Mouse (Mus musculus): ENCODE data around the gene Styk1. TPM values are rescaled to one million over a fixed set of nuclear protein-coding genes. Genes with fewer than 3 reads are reported as not detected.
A peak's percentile ranks its signal among the peaks of the same experiment; 100 is the strongest.

Styk1 gene
- total RNA-seq (2014; rRNA removed) (3.0 and 3.2 TPM in 2 replicates), polyA plus RNA-seq (2015; fragmentation: Nextera tagmentation; extraction: Ambion mirVana) (4.3 and 5.1 TPM in 2 replicates)

DNA sequence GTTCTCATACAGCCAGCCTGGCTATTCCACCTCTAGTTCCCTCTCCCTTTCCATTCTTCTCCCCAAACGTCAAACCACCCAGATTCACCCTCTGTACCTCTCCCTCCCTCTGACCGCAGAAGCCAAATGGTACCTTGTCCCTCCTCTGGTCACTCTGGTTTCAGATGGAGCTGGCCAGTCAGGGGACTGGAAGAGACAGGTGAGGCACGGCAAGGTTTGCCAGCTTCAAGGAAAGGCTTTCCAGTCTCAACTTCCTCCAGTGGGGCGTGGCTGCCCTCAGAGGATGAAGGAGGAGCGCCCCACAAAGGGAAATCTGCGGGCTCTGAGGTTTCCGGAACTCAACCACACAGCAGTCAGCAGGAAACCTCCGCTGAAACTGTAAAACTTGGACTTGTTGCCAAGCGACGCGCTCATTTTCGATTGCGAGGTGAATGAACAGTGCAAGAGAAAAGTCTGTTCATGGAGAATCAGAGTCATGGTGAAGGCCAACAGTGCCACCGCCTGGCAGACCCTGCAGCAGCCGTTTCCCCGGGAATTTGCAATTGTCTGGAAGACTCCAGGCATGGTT, at the start of gene Styk1:
Gene Styk1, minus strand, starts transcription at position 246 of the 568 bp plus-strand sequence.
- TF ChIP-seq CTCF (IDR thresholded peaks at IDR 0.05; ENCODE audit: low read depth), result peak; percentile 90
- no peaks in the 10 kb centered on the region for H3K36me3 ChIP-seq (ENCODE audit: insufficient read depth, low read length)
- peak within 1 kb of the TSS; percentile 43 for H3K9ac ChIP-seq (replicated peaks; ENCODE audit: low read length)
- no peaks in the 10 kb centered on the region for H3K27me3 ChIP-seq (ENCODE audit: insufficient read depth, low read length)
- H3K9me3 ChIP-seq (ENCODE audit: low read length), result no peaks in the 10 kb centered on the region
- peak; percentile 94 for ATAC-seq
- no peak within 1 kb of the TSS for H3K27ac ChIP-seq
- DNase-seq (ENCODE audit: low spot score), result peak; percentile 92
- no peaks in the 10 kb centered on the region for H3K4me1 ChIP-seq (ENCODE audit: insufficient read depth, low read length)
- under 1% methylated on average over 16 of the region's 16 CpGs for WGBS
- H3K4me3 ChIP-seq (ENCODE audit: low read length), result peak within 1 kb of the TSS; percentile 46
- H3K4me2 ChIP-seq (ENCODE audit: low read depth, low read length), result peak within 1 kb of the TSS; percentile 71

DNA sequence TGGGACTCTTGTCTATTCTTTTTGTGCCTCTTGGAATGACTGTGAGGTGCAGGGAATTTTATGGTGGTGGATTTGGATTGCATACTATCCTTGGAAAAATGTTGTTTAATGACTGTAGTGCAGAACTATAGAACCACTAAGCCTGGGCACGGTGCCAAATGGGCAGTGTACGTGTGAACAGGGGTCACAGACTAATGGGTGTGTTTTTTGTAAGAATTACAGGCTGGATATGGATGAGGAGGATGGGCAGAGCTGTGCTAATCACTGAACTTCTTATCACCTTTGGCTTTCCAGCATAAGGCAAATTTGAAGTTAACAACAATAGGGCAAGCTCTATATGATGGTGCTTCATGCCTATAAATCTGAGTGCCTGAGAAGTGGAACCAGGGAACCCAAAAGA, 49.6 kb upstream of the Styk1 start:
- WGBS, result 57% methylated on average over 2 of the region's 2 CpGs
- ATAC-seq (no peak), DNase-seq (ENCODE audit: low spot score) (no peak)
- no peak overlapping the region for H3K27ac ChIP-seq
- H3K36me3 ChIP-seq (ENCODE audit: insufficient read depth, low read length), result no peaks in the 10 kb centered on the region
- H3K4me3 ChIP-seq (ENCODE audit: low read length), result no peak overlapping the region
- no peaks in the 10 kb centered on the region for H3K27me3 ChIP-seq (ENCODE audit: insufficient read depth, low read length)
- no peak overlapping the region for H3K9ac ChIP-seq (replicated peaks; ENCODE audit: low read length)
- no peak for TF ChIP-seq CTCF (IDR thresholded peaks at IDR 0.05; ENCODE audit: low read depth)
- no peaks in the 10 kb centered on the region for H3K9me3 ChIP-seq (ENCODE audit: low read length)
- H3K4me1 ChIP-seq (ENCODE audit: insufficient read depth, low read length), result no peaks in the 10 kb centered on the region
- no peak overlapping the region for H3K4me2 ChIP-seq (ENCODE audit: low read depth, low read length)

DNA sequence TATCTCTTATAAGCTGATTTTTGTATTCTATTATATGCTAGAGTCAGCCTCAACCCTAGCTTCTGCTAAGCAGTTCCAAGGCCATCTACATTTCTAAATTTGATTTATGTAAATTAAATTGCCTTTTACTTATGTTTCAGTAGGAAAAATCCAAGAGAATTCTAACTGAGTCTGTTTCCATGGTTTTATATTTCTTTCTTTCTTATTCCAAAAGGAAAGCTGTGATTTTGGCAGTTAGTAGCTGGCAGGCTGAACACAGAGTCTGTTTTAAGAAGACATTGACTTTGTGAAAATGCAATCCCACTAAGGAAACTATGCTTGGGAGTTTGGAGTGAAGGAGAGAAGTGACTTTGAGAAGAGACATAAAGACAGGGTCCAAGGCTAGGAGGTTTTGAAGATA, 49.2 kb upstream of the Styk1 start:
- Histone ChIP-seq H3K4me2 (ENCODE audit: low read depth, low read length) (no peak overlapping the region), H3K4me3 (ENCODE audit: low read length) (no peak overlapping the region), H3K9me3 (ENCODE audit: low read length) (no peaks in the 10 kb centered on the region), H3K36me3 (ENCODE audit: insufficient read depth, low read length) (no peaks in the 10 kb centered on the region), H3K27me3 (ENCODE audit: insufficient read depth, low read length) (no peaks in the 10 kb centered on the region), H3K27ac (no peak overlapping the region), H3K4me1 (ENCODE audit: insufficient read depth, low read length) (no peaks in the 10 kb centered on the region), H3K9ac (replicated peaks; ENCODE audit: low read length) (no peak overlapping the region)
- no peak for DNase-seq (ENCODE audit: low spot score)
- TF ChIP-seq CTCF (IDR thresholded peaks at IDR 0.05; ENCODE audit: low read depth), result no peak
- no peak for ATAC-seq

DNA sequence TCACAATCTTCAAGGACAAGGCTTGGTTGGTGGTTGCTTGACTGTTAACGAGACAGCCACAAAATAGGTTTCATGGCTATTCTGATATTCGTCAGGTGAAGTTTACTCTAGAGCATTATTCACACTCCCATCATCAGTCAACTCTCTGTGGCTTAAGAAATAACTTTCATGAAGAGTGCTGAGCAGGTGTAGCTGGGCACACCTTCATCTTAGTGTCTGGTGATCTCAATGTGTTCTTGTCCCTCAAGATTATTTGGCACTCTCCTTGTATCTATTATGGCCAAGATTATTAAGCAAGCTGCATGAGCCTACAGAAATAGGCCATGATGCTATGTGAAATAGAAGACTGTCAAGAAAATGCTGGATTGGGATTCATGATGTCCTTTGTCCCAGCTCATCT, 47.9 kb upstream of the Styk1 start:
- no peak overlapping the region for H3K27ac ChIP-seq
- DNase-seq (ENCODE audit: low spot score) (no peak), ATAC-seq (no peak)
- H3K27me3 ChIP-seq (ENCODE audit: insufficient read depth, low read length), result no peaks in the 10 kb centered on the region
- H3K4me1 ChIP-seq (ENCODE audit: insufficient read depth, low read length), result no peaks in the 10 kb centered on the region
- no peak overlapping the region for H3K4me2 ChIP-seq (ENCODE audit: low read depth, low read length)
- WGBS, result 81% methylated on average over 2 of the region's 2 CpGs
- no peak overlapping the region for H3K4me3 ChIP-seq (ENCODE audit: low read length)
- H3K9ac ChIP-seq (replicated peaks; ENCODE audit: low read length), result no peak overlapping the region
- no peaks in the 10 kb centered on the region for H3K36me3 ChIP-seq (ENCODE audit: insufficient read depth, low read length)
- TF ChIP-seq CTCF (IDR thresholded peaks at IDR 0.05; ENCODE audit: low read depth), result no peak
- no peaks in the 10 kb centered on the region for H3K9me3 ChIP-seq (ENCODE audit: low read length)

DNA sequence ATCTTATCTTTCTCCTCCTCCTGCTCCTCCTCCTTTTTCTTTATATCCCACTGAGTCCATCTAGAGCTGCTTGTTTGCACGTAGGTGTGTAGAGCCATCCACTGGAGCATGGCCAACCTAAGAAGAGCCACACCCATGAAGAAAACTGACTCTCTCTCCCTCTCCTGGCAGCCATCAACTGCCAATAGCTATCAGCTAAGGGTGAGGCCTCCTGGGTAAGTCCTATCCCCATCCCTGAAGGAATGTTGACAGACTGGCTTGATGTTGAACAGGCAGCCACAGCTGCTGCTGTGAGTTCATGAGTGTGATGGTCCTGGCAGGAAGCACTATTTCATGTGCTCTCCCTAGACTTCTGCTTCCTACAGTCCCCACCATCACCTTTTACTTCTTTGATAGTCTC, 43.3 kb upstream of the Styk1 start:
- no peak overlapping the region for H3K9ac ChIP-seq (replicated peaks; ENCODE audit: low read length)
- H3K4me3 ChIP-seq (ENCODE audit: low read length), result no peak overlapping the region
- H3K27ac ChIP-seq, result no peak overlapping the region
- no peaks in the 10 kb centered on the region for H3K27me3 ChIP-seq (ENCODE audit: insufficient read depth, low read length)
- no peaks in the 10 kb centered on the region for H3K36me3 ChIP-seq (ENCODE audit: insufficient read depth, low read length)
- DNase-seq (ENCODE audit: low spot score) (no peak), ATAC-seq (no peak)
- H3K9me3 ChIP-seq (ENCODE audit: low read length), result no peaks in the 10 kb centered on the region
- TF ChIP-seq CTCF (IDR thresholded peaks at IDR 0.05; ENCODE audit: low read depth), result no peak
- WGBS, result 72% methylated on average over 1 of the region's 1 CpGs
- H3K4me1 ChIP-seq (ENCODE audit: insufficient read depth, low read length), result no peaks in the 10 kb centered on the region
- H3K4me2 ChIP-seq (ENCODE audit: low read depth, low read length), result no peak overlapping the region

DNA sequence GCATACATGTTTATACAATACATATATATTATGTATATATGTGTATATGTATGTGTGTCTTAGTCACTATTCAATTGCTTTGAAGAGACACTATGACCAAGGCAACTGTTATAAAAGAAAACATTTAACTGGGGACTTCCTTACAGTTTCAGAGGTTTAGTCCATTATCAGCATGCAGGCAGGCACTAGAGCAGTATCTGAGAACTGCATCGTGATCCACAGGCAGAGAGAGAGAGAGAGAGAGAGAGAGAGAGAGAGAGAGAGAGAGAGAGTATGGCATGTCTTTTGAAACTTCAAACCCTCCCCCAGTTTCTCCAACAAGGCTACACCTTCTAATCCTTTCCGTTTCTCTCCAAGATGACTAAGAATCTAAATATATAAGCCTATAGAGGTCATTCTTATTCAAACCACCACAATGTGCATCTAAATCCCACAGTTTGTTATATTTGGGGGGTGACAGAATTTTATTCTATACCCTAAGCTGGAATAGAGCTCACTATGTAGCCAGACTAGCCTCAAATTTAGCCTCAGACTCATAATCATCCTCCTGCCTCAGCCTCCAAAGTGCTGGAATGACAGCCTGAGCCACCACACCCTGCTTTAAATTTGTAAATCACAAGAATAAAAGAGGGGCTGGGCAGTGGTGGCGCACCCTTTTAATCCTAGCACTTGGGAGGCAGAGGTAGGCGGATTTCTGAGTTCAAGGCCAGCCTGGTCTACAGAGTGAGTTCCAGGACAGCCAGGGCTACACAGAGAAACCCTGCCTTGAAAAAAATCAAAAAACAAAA, 40.7 kb upstream of the Styk1 start:
- no peak overlapping the region for H3K9ac ChIP-seq (replicated peaks; ENCODE audit: low read length)
- WGBS, result 79% methylated on average over 4 of the region's 4 CpGs
- H3K4me1 ChIP-seq (ENCODE audit: insufficient read depth, low read length), result no peaks in the 10 kb centered on the region
- no peak for ATAC-seq
- no peak overlapping the region for H3K4me3 ChIP-seq (ENCODE audit: low read length)
- no peak overlapping the region for H3K4me2 ChIP-seq (ENCODE audit: low read depth, low read length)
- no peak overlapping the region for H3K27ac ChIP-seq
- no peaks in the 10 kb centered on the region for H3K9me3 ChIP-seq (ENCODE audit: low read length)
- TF ChIP-seq CTCF (IDR thresholded peaks at IDR 0.05; ENCODE audit: low read depth), result no peak
- H3K36me3 ChIP-seq (ENCODE audit: insufficient read depth, low read length), result no peaks in the 10 kb centered on the region
- H3K27me3 ChIP-seq (ENCODE audit: insufficient read depth, low read length), result no peaks in the 10 kb centered on the region
- DNase-seq (ENCODE audit: low spot score), result no peak
